Mouse (Mus musculus) C2C12 (cell line): ENCODE measurements at regions not wholly inside any gene's neighbourhood (a gene's known extent, or its start where the extent isn't known, plus 50 kb on each side); places are given as distances from the start of the nearest gene placed in this dataset.

Source experiments
- CTCF ChIP-seq: IDR thresholded peaks from one replicate; pipeline ENCODE4 v1.5.1; 2011; ENCODE audit not compliant: control insufficient read depth, insufficient read depth, insufficient read length
- MAX ChIP-seq: IDR thresholded peaks from one replicate; pipeline ENCODE4 v1.6.1; 2011; ENCODE audit warnings: mild to moderate bottlenecking, control low read depth
- USF1 ChIP-seq: IDR thresholded peaks from one replicate; pipeline ENCODE4 v1.6.1; 2011; ENCODE audit warnings: low read depth, mild to moderate bottlenecking, control low read depth, moderate library complexity

- TF ChIP-seq CTCF = no peak
- no peak for TF ChIP-seq USF1
- TF ChIP-seq MAX = no peak
Measured at GRCm38 (mm10) chr13:107618369-107618771, 425.9 kb upstream of the Smim15 start.
